Mouse (Mus musculus): ENCODE results near the gene Tbc1d4.

DNA sequence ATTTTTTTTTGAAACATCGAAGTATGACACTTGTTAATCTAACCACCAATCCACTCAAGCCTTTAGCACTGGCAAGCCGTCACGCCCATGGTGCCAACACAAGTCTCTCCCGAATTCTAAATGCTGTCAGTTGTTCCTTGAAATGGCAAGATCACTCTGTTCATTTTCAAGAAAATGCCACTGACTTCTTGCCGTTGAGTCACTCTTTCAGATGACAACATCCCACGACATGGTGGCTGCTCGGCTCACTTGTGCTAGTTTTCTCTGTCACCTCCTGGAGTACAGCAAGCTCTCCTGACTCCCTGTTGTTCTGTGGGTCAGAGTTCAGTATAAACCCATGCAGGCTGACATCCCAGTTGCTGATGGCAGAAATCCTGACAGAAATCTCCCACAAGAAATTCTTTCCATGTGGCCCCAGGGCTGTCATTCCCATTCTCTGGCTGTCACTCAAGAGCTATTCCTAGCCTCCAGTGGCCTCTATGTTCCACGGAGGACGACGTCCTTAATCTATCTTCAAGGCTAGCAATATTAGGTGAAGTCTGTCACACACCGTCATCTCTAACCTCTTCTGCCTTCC, 81.5 kb downstream of the Tbc1d4 start:
- no peak for TF ChIP-seq POLR2A (IDR thresholded peaks at IDR 0.05; ENCODE audit: insufficient read length, low read depth)
- TF ChIP-seq TCF12 (IDR thresholded peaks at IDR 0.05; ENCODE audit: insufficient read depth, poor library complexity, severe bottlenecking): no peak

Data from myocyte (in vitro differentiated cells).